Mouse (Mus musculus) gastrocnemius, adult 2 months (tissue): ENCODE data around the gene Otud5. TPM values are rescaled to one million over a fixed set of nuclear protein-coding genes. Genes with fewer than 3 reads are reported as not detected.
"Not testable (repeated sequence)": the region's sequence is repeated elsewhere in the genome, so short reads cannot be mapped to it uniquely, and the experiment has no call there.

Source experiments
- DNase-seq: peaks from one replicate; pipeline ENCODE4 v3.0.0; 2022
- H3K27ac ChIP-seq: fragments of 200-600 bp; 2 replicates; pipeline ENCODE4 v1.8.1; 2022; ENCODE audit warnings: mild to moderate bottlenecking
- H3K4me3 ChIP-seq: fragments of 200-600 bp; 2 replicates; pipeline ENCODE4 v1.8.1; 2022; ENCODE audit warnings: mild to moderate bottlenecking, moderate library complexity
- CTCF ChIP-seq: fragments of 200-600 bp; IDR thresholded peaks from 2 replicates; pipeline ENCODE4 v1.8.1; 2022; ENCODE audit warnings: antibody characterized with exemption, mild to moderate bottlenecking, moderate library complexity
- intact Hi-C: fragments of 180-260 bp; cut with DNase I; formaldehyde crosslinking; loops from one replicate; pipeline ENCODE4 v1.15.1; 2025
- microRNA-seq: library from miRNA; unstranded; fragments of <30 nt; microRNA quantifications from one replicate; pipeline ENCODE4 v1.2.0, GENCODE M21; 2021
- total RNA-seq, 2 experiments: library from RNA; stranded (reverse); gene quantifications; 2 replicates each; pipeline ENCODE4 v1.2.3; 2021

Gene Otud5
- total RNA-seq, 2 experiments from 2014 or later, result 15.6 to 19.1 TPM

- peak within 1 kb of the TSS; percentile 93 for H3K27ac ChIP-seq
- intact Hi-C loops, result no loop called here
- H3K4me3 ChIP-seq, result peak within 1 kb of the TSS; percentile 77
- peak; percentile 92 for DNase-seq
- TF ChIP-seq CTCF, result no peak
Observed at GRCm38 (mm10) chrX:7898880-7899874, 58.0 kb downstream of the Otud5 start, which contains the start of the genes Pqbp1 and Timm17b. Gene Pqbp1, minus strand, starts transcription at chrX:7899269. Gene Timm17b, plus strand, starts transcription at chrX:7899357.

GRCm38 (mm10) chrX:7904441-7904840 lies 63.3 kb downstream of the Otud5 start:
- DNase-seq, result no peak
- Histone ChIP-seq H3K27ac (no peak overlapping the region), H3K4me3 (no peak overlapping the region)
- intact Hi-C loops, result no loop called here
- TF ChIP-seq CTCF, result no peak

- DNase-seq, result no peak
- intact Hi-C loops, result no loop called here
- H3K27ac ChIP-seq, result no peak within 1 kb of the TSS
Observed at GRCm38 (mm10) chrX:7907735-7908134, 66.6 kb downstream of the Otud5 start, which contains the start of gene Gm10491. Gene Gm10491, minus strand, starts transcription at chrX:7907835.

GRCm38 (mm10) chrX:7909242-7909641 lies 68.1 kb downstream of the Otud5 start, which contains the start of gene Gm10490:
Gene Gm10490, plus strand, starts transcription at chrX:7909542.
- intact Hi-C loops, H3K4me3 ChIP-seq, H3K27ac ChIP-seq: not testable (repeated sequence)

More at GRCm38 (mm10) chrX:7907735-7908134, 66.6 kb downstream of the Otud5 start, which contains the start of gene Gm10491:
- no peak within 1 kb of the TSS for H3K4me3 ChIP-seq
- TF ChIP-seq CTCF, result no peak

GRCm38 (mm10) chrX:7910473-7910872 lies 69.3 kb downstream of the Otud5 start:
- no peak overlapping the region for H3K4me3 ChIP-seq
- DNase-seq, result no peak
- no peak overlapping the region for H3K27ac ChIP-seq
- intact Hi-C loops, result loop anchor here (5.0 kb wide), 1 partner anchor 107 kb away; the partner anchor contains the start of gene Glod5
- peak; percentile 5; the same call in 1 of the 2 replicates for TF ChIP-seq CTCF

More at GRCm38 (mm10) chrX:7909242-7909641, 68.1 kb downstream of the Otud5 start, which contains the start of gene Gm10490:
- not testable (repeated sequence) for DNase-seq

DNA sequence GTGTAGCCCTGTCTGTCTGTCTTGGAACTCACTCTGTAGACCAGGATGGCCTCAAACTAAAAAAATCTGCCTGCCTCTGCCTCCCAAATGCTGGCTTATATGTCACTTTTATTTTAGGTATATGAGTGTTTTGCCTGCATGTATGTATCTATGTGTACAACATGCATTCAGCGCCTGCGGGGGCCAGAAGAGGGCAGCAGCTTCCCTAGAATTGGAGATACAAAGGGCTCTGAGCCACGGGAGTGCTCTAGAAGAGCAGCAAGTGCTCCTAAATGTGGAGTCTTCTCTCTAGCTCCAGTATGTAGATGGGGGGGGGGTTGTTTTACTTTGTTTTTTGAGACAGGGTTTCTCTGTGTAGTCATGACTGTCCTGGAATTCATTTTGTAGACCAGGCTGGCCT lies 74.5 kb downstream of the Otud5 start:
- intact Hi-C loops, result not testable (repeated sequence)

GRCm38 (mm10) chrX:7917960-7918359 lies 76.8 kb downstream of the Otud5 start:
- DNase-seq, H3K27ac ChIP-seq, H3K4me3 ChIP-seq, intact Hi-C loops: not testable (repeated sequence)

More for the DNA sequence above, 74.5 kb downstream of the Otud5 start:
- not testable (repeated sequence) for DNase-seq, H3K4me3 ChIP-seq, H3K27ac ChIP-seq
- TF ChIP-seq CTCF, result peak; percentile 38

DNA sequence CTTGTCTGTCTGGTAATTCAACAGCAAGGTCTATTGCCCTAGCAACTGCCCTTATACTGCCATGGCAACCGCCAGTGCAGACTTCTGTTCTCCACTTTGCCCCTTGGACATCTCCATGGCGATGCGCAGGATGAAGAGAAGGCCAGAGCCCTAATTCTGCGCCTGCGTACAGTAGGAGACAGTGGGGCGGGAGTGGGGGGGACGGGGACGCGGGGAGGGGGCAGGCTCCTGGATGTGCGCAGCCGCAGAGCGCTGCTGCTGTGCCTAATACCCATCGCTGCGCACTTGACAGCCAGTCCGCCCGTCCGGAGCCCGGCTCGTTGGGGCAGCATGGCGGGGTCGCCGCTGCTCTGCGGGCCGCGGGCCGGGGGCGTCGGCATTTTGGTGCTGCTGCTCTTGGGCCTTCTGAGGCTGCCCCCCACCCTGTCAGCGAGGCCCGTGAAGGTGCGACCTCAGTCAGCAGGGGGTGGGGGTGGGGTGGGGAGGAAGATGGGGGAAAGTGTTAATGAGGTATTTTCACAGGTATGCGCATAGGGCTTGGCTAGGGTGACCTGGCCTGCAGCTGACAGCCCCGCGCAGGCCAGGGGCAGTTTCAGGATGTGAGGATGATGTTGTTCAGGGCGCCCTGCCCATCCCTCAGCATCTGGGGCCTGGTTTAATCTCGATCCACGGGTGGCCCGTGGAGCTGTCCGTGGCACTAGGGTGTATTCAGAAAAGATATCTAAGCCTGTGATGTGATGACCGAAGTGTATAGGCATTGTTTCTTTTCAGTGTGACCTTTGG lies 78.6 kb downstream of the Otud5 start, which contains the start of gene Pcsk1n:
Gene Pcsk1n, plus strand, starts transcription at position 222 of the 783 bp plus-strand sequence.
- Histone ChIP-seq H3K4me3 (no peak within 1 kb of the TSS), H3K27ac (no peak within 1 kb of the TSS)
- intact Hi-C loops, result no loop called here
- DNase-seq, result no peak
- no peak for TF ChIP-seq CTCF

DNA sequence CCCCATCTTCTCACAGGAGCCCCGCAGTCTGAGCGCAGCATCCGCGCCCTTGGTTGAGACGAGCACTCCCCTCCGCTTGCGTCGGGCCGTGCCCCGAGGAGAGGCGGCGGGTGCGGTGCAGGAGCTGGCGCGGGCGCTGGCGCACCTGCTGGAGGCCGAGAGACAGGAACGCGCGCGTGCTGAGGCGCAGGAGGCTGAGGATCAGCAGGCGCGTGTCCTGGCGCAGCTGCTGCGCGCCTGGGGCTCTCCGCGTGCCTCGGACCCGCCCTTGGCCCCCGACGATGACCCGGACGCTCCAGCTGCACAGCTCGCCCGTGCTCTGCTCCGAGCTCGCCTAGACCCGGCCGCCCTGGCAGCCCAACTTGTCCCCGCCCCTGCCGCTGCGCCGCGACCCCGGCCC lies 80.9 kb downstream of the Otud5 start:
- TF ChIP-seq CTCF, result no peak
- peak overlapping the region; percentile 53 for H3K4me3 ChIP-seq
- intact Hi-C loops, result no loop called here
- DNase-seq, result no peak
- no peak overlapping the region for H3K27ac ChIP-seq

Small RNA genes within 50 kb of the gene (microRNA-seq; reads per million reads assigned to microRNA genes)
- 30.3 reads per million, percentile 23 among the genes with 10 or more reads in this experiment for gene Mir1198

Other genes starting within 250 kb of the Otud5 start
- gene Ccdc22, start 235.8 kb upstream of the Otud5 start, total RNA-seq, result 10 to 100 TPM; 10.9 to 13.2 TPM
- not detected for gene Cacna1f, start 234.3 kb upstream of the Otud5 start, total RNA-seq
- gene Syp, start 202.9 kb upstream of the Otud5 start, total RNA-seq, result 1 to 10 TPM in 1 of 2 experiments, under 1 TPM in 1; 0.56 to 1.2 TPM
- gene Prickle3, start 184.1 kb upstream of the Otud5 start, total RNA-seq, result 10 to 100 TPM; 23.6 to 26.6 TPM
- gene Plp2, start 170.0 kb upstream of the Otud5 start, total RNA-seq, result 10 to 100 TPM; 23.8 to 42.7 TPM
- gene Magix, start 160.1 kb upstream of the Otud5 start, total RNA-seq, result 10 to 100 TPM; 21.0 to 31.0 TPM
- 10 to 100 TPM; 12.5 to 15.3 TPM for gene Gpkow, start 144.2 kb upstream of the Otud5 start, total RNA-seq
- gene Wdr45, start 127.0 kb upstream of the Otud5 start, total RNA-seq, result 10 to 100 TPM; 31.1 to 37.6 TPM
- gene Gm45208, start 119.1 kb upstream of the Otud5 start, total RNA-seq, result not detected
- 1 to 10 TPM; 3.3 to 6.7 TPM for gene Praf2, start 112.9 kb upstream of the Otud5 start, total RNA-seq
- gene Ccdc120, start 90.5 kb upstream of the Otud5 start, total RNA-seq, result under 1 TPM; 0.28 to 0.75 TPM
- gene Tfe3, start 78.8 kb upstream of the Otud5 start, total RNA-seq, result 10 to 100 TPM; 10.9 to 11.1 TPM
- gene Gripap1, start 51.6 kb upstream of the Otud5 start, total RNA-seq, result 10 to 100 TPM; 16.7 to 22.8 TPM
- gene Kcnd1, start 19.1 kb upstream of the Otud5 start, total RNA-seq, result under 1 TPM; 0.15 to 0.22 TPM
- gene Pim2, start 36.9 kb downstream of the Otud5 start, total RNA-seq, result 1 to 10 TPM; 1.9 to 2.0 TPM
- gene Slc35a2, start 42.7 kb downstream of the Otud5 start, total RNA-seq, result 10 to 100 TPM in 1 of 2 experiments, 1 to 10 TPM in 1; 8.8 to 10.9 TPM
- 10 to 100 TPM; 21.7 to 22.4 TPM for gene Pqbp1, start 57.9 kb downstream of the Otud5 start, total RNA-seq
- 10 to 100 TPM; 41.4 to 45.5 TPM for gene Timm17b, start 58.0 kb downstream of the Otud5 start, total RNA-seq
- gene Gm10491, start 66.5 kb downstream of the Otud5 start, total RNA-seq, result not detected
- gene Gm10490, start 68.2 kb downstream of the Otud5 start, total RNA-seq, result not detected
- not detected for gene Pcsk1n, start 78.5 kb downstream of the Otud5 start, total RNA-seq
- gene Eras, start 87.2 kb downstream of the Otud5 start, total RNA-seq, result not detected
- 1 to 10 TPM; 4.0 to 4.4 TPM for gene Hdac6, start 106.5 kb downstream of the Otud5 start, total RNA-seq
- gene Gata1, start 136.7 kb downstream of the Otud5 start, total RNA-seq, result not detected
- not detected for gene Glod5, start 177.1 kb downstream of the Otud5 start, total RNA-seq
- gene Suv39h1, start 233.4 kb downstream of the Otud5 start, total RNA-seq, result 1 to 10 TPM; 4.3 to 5.0 TPM
- under 1 TPM; 0.36 to 0.70 TPM for gene Was, start 249.1 kb downstream of the Otud5 start, total RNA-seq